Mouse (Mus musculus) CH12.LX (cell line): Measurements from ENCODE around the gene Adad2. TPM values are rescaled to one million over a fixed set of nuclear protein-coding genes. Genes with fewer than 3 reads are reported as not detected.

Experiments used
- DNase-seq: peaks from one replicate; pipeline ENCODE4 v3.0.0-alpha.2; 2013; ENCODE audit errors: extremely low read depth
- H3K27ac ChIP-seq: 2 replicates; pipeline ENCODE4 v1.5.1; 2012; ENCODE audit warnings: low read depth, mild to moderate bottlenecking, control low read depth, moderate library complexity; ENCODE audit not compliant: insufficient read depth
- H3K27me3 ChIP-seq: replicated peaks from 2 replicates; pipeline ENCODE3; 2012; ENCODE audit warnings: inconsistent platforms
- H3K36me3 ChIP-seq, 2 experiments: replicated peaks in 1 of 2; 2 replicates each; pipeline versions ENCODE3 to v1.6.1; 2012; ENCODE audit warnings: inconsistent platforms in 1 of 2, low read length in 1 of 2, mild to moderate bottlenecking in 1 of 2, mixed read lengths in 1 of 2, moderate library complexity in 1 of 2; ENCODE audit not compliant: control insufficient read depth in 1 of 2, insufficient read depth in 1 of 2
- H3K4me1 ChIP-seq, 2 experiments: 2 replicates each; pipeline ENCODE4 v1.6.1; 2012; ENCODE audit warnings: inconsistent platforms in 1 of 2, moderate library complexity in 1 of 2; ENCODE audit not compliant: insufficient read depth in 2 of 2, control insufficient read depth in 1 of 2
- H3K4me2 ChIP-seq: 2 replicates; pipeline ENCODE4 v1.6.1; 2012; ENCODE audit warnings: low read depth, mild to moderate bottlenecking, control low read depth; ENCODE audit not compliant: poor library complexity, insufficient read depth, severe bottlenecking
- H3K4me3 ChIP-seq, 3 experiments: fragments of 150-350 bp in 1 of 3; sonication (generic) in 1 of 3; replicated peaks in 1 of 3; 2 replicates each; pipeline versions ENCODE3 to v1.5.1; 2011 to 2012; ENCODE audit warnings: low read depth in 2 of 3, low read length in 2 of 3, mild to moderate bottlenecking in 2 of 3, moderate library complexity in 2 of 3, control low read depth in 1 of 3, improper control_type of control experiment in 1 of 3, inconsistent platforms in 1 of 3, mixed read lengths in 1 of 3; ENCODE audit not compliant: poor library complexity in 1 of 3
- H3K79me2 ChIP-seq: replicated peaks from 2 replicates; pipeline ENCODE4 v1.6.1; 2012; ENCODE audit warnings: mild to moderate bottlenecking, moderate library complexity; ENCODE audit not compliant: control insufficient read depth, poor library complexity, insufficient read depth, severe bottlenecking; ENCODE audit errors: extremely low read depth
- H3K9ac ChIP-seq: 2 replicates; pipeline ENCODE4 v1.6.1; 2012; ENCODE audit warnings: low read depth, mild to moderate bottlenecking, control low read depth, moderate library complexity; ENCODE audit not compliant: insufficient read depth
- H3K9me3 ChIP-seq: replicated peaks from 2 replicates; pipeline ENCODE3; 2012; ENCODE audit warnings: low read length, inconsistent platforms, mixed read lengths
- BHLHE40 ChIP-seq: IDR thresholded peaks from 2 replicates; pipeline ENCODE4 v1.6.1; 2011; ENCODE audit warnings: mild to moderate bottlenecking, low read depth, low read length, improper control_type of control experiment
- CHD1 ChIP-seq: IDR thresholded peaks from 2 replicates; pipeline ENCODE4 v1.6.1; 2012; ENCODE audit warnings: low read depth, low read length, improper control_type of control experiment, inconsistent platforms
- CHD2 ChIP-seq: IDR thresholded peaks from 2 replicates; pipeline ENCODE4 v1.6.1; 2011; ENCODE audit warnings: low read length, improper control_type of control experiment
- CTCF ChIP-seq, 2 experiments: IDR thresholded peaks in 1 of 2; conservative IDR thresholded peaks in 1 of 2; 2 replicates each; pipeline ENCODE4 v1.5.1; 2011 to 2012; ENCODE audit warnings: low read depth in 2 of 2, low read length in 2 of 2, improper control_type of control experiment in 1 of 2, inconsistent platforms in 1 of 2, mild to moderate bottlenecking in 1 of 2, moderate library complexity in 1 of 2
- EP300 ChIP-seq: IDR thresholded peaks from 2 replicates; pipeline ENCODE4 v1.6.1; 2011; ENCODE audit warnings: low read length, improper control_type of control experiment
- GABPA ChIP-seq: IDR thresholded peaks from 2 replicates; pipeline ENCODE4 v1.6.1; 2012; ENCODE audit warnings: low read depth, low read length, improper control_type of control experiment, inconsistent platforms; ENCODE audit not compliant: insufficient replicate concordance
- HCFC1 ChIP-seq: IDR thresholded peaks from 2 replicates; pipeline ENCODE4 v1.6.1; 2012; ENCODE audit warnings: low read depth, mild to moderate bottlenecking, inconsistent platforms, low read length, improper control_type of control experiment
- MEF2A ChIP-seq: IDR thresholded peaks from 2 replicates; pipeline ENCODE4 v1.6.1; 2014; ENCODE audit warnings: low read depth, mild to moderate bottlenecking, inconsistent platforms, low read length, improper control_type of control experiment, borderline replicate concordance
- MXI1 ChIP-seq: IDR thresholded peaks from 2 replicates; pipeline ENCODE4 v1.6.1; 2011; ENCODE audit warnings: mild to moderate bottlenecking, low read depth, low read length, improper control_type of control experiment
- MYC ChIP-seq: IDR thresholded peaks from 2 replicates; pipeline ENCODE4 v1.6.1; 2011; ENCODE audit warnings: low read depth, mild to moderate bottlenecking, improper control_type of control experiment, low read length
- NELFE ChIP-seq: IDR thresholded peaks from 2 replicates; pipeline ENCODE4 v1.6.1; 2011; ENCODE audit warnings: low read depth, low read length, improper control_type of control experiment
- NRF1 ChIP-seq: IDR thresholded peaks from 2 replicates; pipeline ENCODE4 v1.6.1; 2014; ENCODE audit warnings: low read depth, mild to moderate bottlenecking, inconsistent platforms, low read length, improper control_type of control experiment, moderate library complexity
- POLR2AphosphoS2 ChIP-seq: IDR thresholded peaks from 2 replicates; pipeline ENCODE4 v1.6.1; 2011; ENCODE audit warnings: low read depth, low read length, improper control_type of control experiment
- TBP ChIP-seq: conservative IDR thresholded peaks from 2 replicates; pipeline ENCODE4 v1.6.1; 2011; ENCODE audit warnings: low read depth, low read length, improper control_type of control experiment
- TCF12 ChIP-seq: IDR thresholded peaks from 2 replicates; pipeline ENCODE4 v1.6.1; 2014; ENCODE audit warnings: low read depth, mild to moderate bottlenecking, inconsistent platforms, low read length, improper control_type of control experiment
- UBTF ChIP-seq: IDR thresholded peaks from 2 replicates; pipeline ENCODE4 v1.6.1; 2012; ENCODE audit warnings: low read depth, mild to moderate bottlenecking, inconsistent platforms, low read length, improper control_type of control experiment, moderate library complexity
- USF1 ChIP-seq: IDR thresholded peaks from 2 replicates; pipeline ENCODE4 v1.6.1; 2014; ENCODE audit warnings: low read depth, mild to moderate bottlenecking, inconsistent platforms, low read length, improper control_type of control experiment
- ZC3H11A ChIP-seq: IDR thresholded peaks from 2 replicates; pipeline ENCODE4 v1.6.1; 2012; ENCODE audit warnings: low read depth, mild to moderate bottlenecking, inconsistent platforms, low read length, improper control_type of control experiment
- ZKSCAN1 ChIP-seq: IDR thresholded peaks from 2 replicates; pipeline ENCODE4 v1.6.1; 2012; ENCODE audit warnings: low read depth, inconsistent platforms, low read length, improper control_type of control experiment, borderline replicate concordance
- ZMIZ1 ChIP-seq: IDR thresholded peaks from 2 replicates; pipeline ENCODE4 v1.6.1; 2012; ENCODE audit warnings: low read depth, mild to moderate bottlenecking, inconsistent platforms, low read length, improper control_type of control experiment
- dilution Hi-C: fragments of 300-500 bp; cut with MboI; formaldehyde crosslinking; loops from 2 replicates; pipeline ENCODE4 v1.14.3; 2020; ENCODE audit warnings: low sequenced_read_pairs; ENCODE audit not compliant: extremely low pct_unique_long_range_greater_than_20kb, extremely low pct_ligation_motif_present
- in situ Hi-C: fragments of 300-500 bp; cut with MboI; formaldehyde crosslinking; loops from 3 replicates; pipeline ENCODE4 v1.14.3; 2019; ENCODE audit warnings: low sequenced_read_pairs, low pct_ligation_motif_present, low pct_unique_long_range_greater_than_20kb, mixed read lengths
- polyA plus RNA-seq: library from polyadenylated mRNA; unstranded; fragments of >175 nt; gene quantifications from 2 replicates; pipeline ENCODE4 v1.2.1, GENCODE M21; 2012; ENCODE audit warnings: low read depth; ENCODE audit not compliant: insufficient read length
- total RNA-seq, 2 experiments: library from RNA; depleted of rRNA; stranded (reverse); fragments of 300-350 nt in 1 of 2; fragments of >200 nt in 1 of 2; gene quantifications; 2 replicates each; pipeline ENCODE4 v1.2.3; 2012 to 2014

Gene Adad2
- total and polyA plus RNA-seq, 3 experiments = not detected

GRCm38 (mm10) chr8:119571135-119571534 lies 41.4 kb upstream of the Adad2 start:
- Histone ChIP-seq H3K9ac (no peak overlapping the region), H3K9me3 (no peaks in the 10 kb centered on the region)
- dilution Hi-C loops = no loop called here
- TF ChIP-seq UBTF = no peak
- no peak for TF ChIP-seq TBP
- TF ChIP-seq USF1 = no peak
- no peak for TF ChIP-seq ZKSCAN1
- no peak for TF ChIP-seq EP300
- no peak for TF ChIP-seq CHD1
- no peak for TF ChIP-seq ZMIZ1
- no peak for TF ChIP-seq ZC3H11A
- TF ChIP-seq MXI1 = no peak
- no peak for TF ChIP-seq MYC
- no peak for TF ChIP-seq POLR2AphosphoS2
- no peak for TF ChIP-seq CHD2
- TF ChIP-seq NELFE = no peak
- TF ChIP-seq HCFC1 = no peak
- TF ChIP-seq GABPA = no peak
- no peak for TF ChIP-seq NRF1
- no peak for TF ChIP-seq CTCF (conservative IDR thresholded peaks at IDR 0.05 in 1 of 2, IDR thresholded peaks at IDR 0.05 in 1 of 2; ENCODE audit: low read depth in 2 of 2, low read length in 2 of 2)
- TF ChIP-seq TCF12 = no peak
- TF ChIP-seq BHLHE40 = no peak
- no peak for TF ChIP-seq MEF2A
- TF ChIP-seq, all 38 proteins: peak for 0
- Histone ChIP-seq H3K36me3 (peaks cover 2 to 14% of the 10 kb centered on the region in 2 experiments), H3K4me2 (no peak overlapping the region), H3K27ac (no peak overlapping the region), H3K4me3 (no peak overlapping the region), H3K79me2 (no peaks in the 10 kb centered on the region), H3K4me1 (peaks cover 3 to 26% of the 10 kb centered on the region in 2 experiments; a peak in 3 of 4 replicates), H3K27me3 (peaks cover 23% of the 10 kb centered on the region)
- DNase-seq = no peak
- in situ Hi-C loops = no loop called here

GRCm38 (mm10) chr8:119572411-119572810 lies 40.1 kb upstream of the Adad2 start:
- Histone ChIP-seq H3K9ac (no peak overlapping the region), H3K36me3 (peaks cover 0 to 8% of the 10 kb centered on the region in 2 experiments), H3K27me3 (peaks cover 35% of the 10 kb centered on the region), H3K4me2 (no peak overlapping the region), H3K4me3 (no peak overlapping the region), H3K4me1 (peaks cover 3 to 26% of the 10 kb centered on the region in 2 experiments; a peak in 3 of 4 replicates), H3K9me3 (no peaks in the 10 kb centered on the region), H3K27ac (no peak overlapping the region), H3K79me2 (no peaks in the 10 kb centered on the region)
- dilution Hi-C loops = no loop called here
- in situ Hi-C loops = no loop called here
- no peak for DNase-seq
- TF ChIP-seq GABPA = no peak
